Mouse (Mus musculus) liver, postnatal 0 days (tissue): Measurements from ENCODE around the gene Aspscr1. TPM values are rescaled to one million over a fixed set of nuclear protein-coding genes. Genes with fewer than 3 reads are reported as not detected.

ENCODE experiments used
- ATAC-seq: fragments of 200-750 bp; cut with Nextera tagmentation; 2 replicates; pipeline ENCODE4 v1.8.0; 2017; ENCODE audit warnings: mild to moderate bottlenecking, moderate library complexity
- DNase-seq: peaks from one replicate; pipeline ENCODE4 v3.0.0-alpha.2; 2016
- H3K27ac ChIP-seq: fragments of 300-500 bp; sonication (generic); 2 replicates; pipeline ENCODE4 v1.5.1; 2014; ENCODE audit warnings: antibody characterized with exemption, moderate library complexity, mild to moderate bottlenecking, low read depth
- H3K27me3 ChIP-seq: fragments of 300-500 bp; sonication (generic); 2 replicates; pipeline ENCODE4 v1.6.1; 2014; ENCODE audit warnings: low read length, control low read depth, mixed read lengths; ENCODE audit not compliant: insufficient read depth
- H3K36me3 ChIP-seq: fragments of 300-500 bp; sonication (generic); replicated peaks from 2 replicates; pipeline ENCODE4 v1.6.1; 2014; ENCODE audit warnings: mild to moderate bottlenecking, control low read depth, low read length, moderate library complexity, mixed read lengths; ENCODE audit not compliant: insufficient read depth
- H3K4me1 ChIP-seq: fragments of 300-500 bp; sonication (generic); 2 replicates; pipeline ENCODE4 v1.6.1; 2014; ENCODE audit warnings: antibody characterized with exemption, mild to moderate bottlenecking, control low read depth; ENCODE audit not compliant: insufficient read depth
- H3K4me2 ChIP-seq: fragments of 300-500 bp; sonication (generic); 2 replicates; pipeline ENCODE4 v1.6.1; 2014; ENCODE audit warnings: low read depth, mild to moderate bottlenecking, low read length, moderate library complexity, mixed read lengths
- H3K4me3 ChIP-seq: fragments of 300-500 bp; sonication (generic); 2 replicates; pipeline ENCODE4 v1.5.1; 2014; ENCODE audit warnings: low read depth, low read length
- H3K9ac ChIP-seq: fragments of 300-500 bp; sonication (generic); replicated peaks from 2 replicates; pipeline ENCODE4 v1.6.1; 2014; ENCODE audit warnings: mild to moderate bottlenecking, moderate library complexity
- H3K9me3 ChIP-seq: fragments of 300-500 bp; sonication (generic); 2 replicates; pipeline ENCODE4 v1.6.1; 2016; ENCODE audit warnings: mild to moderate bottlenecking, control low read depth, low read length, mixed read lengths
- CTCF ChIP-seq: sonication (generic); IDR thresholded peaks from 2 replicates; pipeline ENCODE4 v1.5.1; 2016; ENCODE audit warnings: antibody characterized with exemption, low read depth
- EP300 ChIP-seq: IDR thresholded peaks from 2 replicates; pipeline ENCODE4 v1.6.1; 2016; ENCODE audit warnings: antibody characterized with exemption, low read depth, mild to moderate bottlenecking
- WGBS: fragments of 180-500 bp; shearing (Covaris S2); extraction: QIAGEN DNeasy Blood & Tissue Kit; methylation state at CpG from one replicate; pipeline ENCODE4 v1.1.7; 2014; ENCODE audit not compliant: insufficient replicate concordance; 5-methylcytosine and 5-hydroxymethylcytosine counted together
- polyA plus RNA-seq: library from polyadenylated mRNA; unstranded; fragments of >200 nt; fragmentation: Nextera tagmentation; extraction: Ambion mirVana; gene quantifications from 2 replicates; pipeline ENCODE4 v1.2.1, GENCODE M21; 2015

Aspscr1 gene
- polyA plus RNA-seq, 1 experiment from 2014 or later: 56.8 TPM

GRCm38 (mm10) chr11:120676951-120677350, 4.2 kb downstream of the Aspscr1 start:
- Histone ChIP-seq H3K4me1 (peaks cover 37% of the 10 kb centered on the region), H3K4me3 (no peak overlapping the region), H3K4me2 (no peak overlapping the region), H3K36me3 (peaks cover 29% of the 10 kb centered on the region), H3K27ac (0 out of 2 replicates have a peak overlapping the region, but pooled peaks have one; percentile 55), H3K9me3 (no peaks in the 10 kb centered on the region), H3K9ac (no peak overlapping the region), H3K27me3 (no peaks in the 10 kb centered on the region)
- TF ChIP-seq EP300: no peak
- no peak for TF ChIP-seq CTCF
- no peak for DNase-seq
- WGBS: 79% methylated on average over 4 of the region's 4 CpGs
- ATAC-seq: no peak

GRCm38 (mm10) chr11:120679909-120680308, 7.1 kb downstream of the Aspscr1 start:
- DNase-seq (peak; percentile 52), ATAC-seq (peak; percentile 73)
- Histone ChIP-seq H3K4me3 (no peak overlapping the region), H3K27me3 (no peaks in the 10 kb centered on the region), H3K9me3 (no peaks in the 10 kb centered on the region), H3K4me2 (no peak overlapping the region), H3K4me1 (peaks cover 18% of the 10 kb centered on the region), H3K36me3 (peaks cover 31% of the 10 kb centered on the region), H3K27ac (0 out of 2 replicates have a peak overlapping the region, but pooled peaks have one; percentile 13), H3K9ac (no peak overlapping the region)
- TF ChIP-seq CTCF: peak; percentile 75
- TF ChIP-seq EP300: no peak
- WGBS: 65% methylated on average over 3 of the region's 3 CpGs

GRCm38 (mm10) chr11:120682683-120683082, 9.9 kb downstream of the Aspscr1 start:
- ATAC-seq (no peak), DNase-seq (no peak)
- TF ChIP-seq CTCF (no peak), EP300 (no peak)
- Histone ChIP-seq H3K9ac (no peak overlapping the region), H3K36me3 (peaks cover 37% of the 10 kb centered on the region), H3K4me1 (peaks cover 11% of the 10 kb centered on the region; the same call in 1 of the 2 replicates), H3K4me3 (no peak overlapping the region), H3K4me2 (no peak overlapping the region), H3K27ac (no peak overlapping the region), H3K9me3 (no peaks in the 10 kb centered on the region), H3K27me3 (no peaks in the 10 kb centered on the region)
- 87% methylated on average over 5 of the region's 5 CpGs for WGBS

- Histone ChIP-seq H3K9ac (no peak overlapping the region), H3K4me3 (no peak overlapping the region), H3K4me2 (no peak overlapping the region), H3K4me1 (peaks cover 11% of the 10 kb centered on the region; the same call in 1 of the 2 replicates), H3K36me3 (peaks cover 37% of the 10 kb centered on the region), H3K27me3 (no peaks in the 10 kb centered on the region), H3K9me3 (no peaks in the 10 kb centered on the region), H3K27ac (no peak overlapping the region)
- 75% methylated on average over 3 of the region's 3 CpGs for WGBS
- ATAC-seq (no peak), DNase-seq (no peak)
- TF ChIP-seq EP300 (no peak), CTCF (no peak)
These were observed 10.8 kb downstream of the Aspscr1 start for GRCm38 (mm10) chr11:120683536-120683935.

- TF ChIP-seq CTCF (no peak), EP300 (no peak)
These were observed 11.3 kb downstream of the Aspscr1 start for GRCm38 (mm10) chr11:120684086-120684485.

GRCm38 (mm10) chr11:120684660-120685059, 11.9 kb downstream of the Aspscr1 start:
- no peaks in the 10 kb centered on the region for H3K27me3 ChIP-seq
- peaks cover 11% of the 10 kb centered on the region; the same call in 1 of the 2 replicates for H3K4me1 ChIP-seq
- WGBS: 82% methylated on average over 2 of the region's 2 CpGs
- no peaks in the 10 kb centered on the region for H3K9me3 ChIP-seq
- H3K36me3 ChIP-seq: peaks cover 44% of the 10 kb centered on the region
- H3K27ac ChIP-seq: no peak overlapping the region
- H3K4me3 ChIP-seq: no peak overlapping the region
- H3K9ac ChIP-seq: no peak overlapping the region
- no peak overlapping the region for H3K4me2 ChIP-seq
- TF ChIP-seq EP300 (no peak), CTCF (no peak)
- ATAC-seq (no peak), DNase-seq (no peak)

More at GRCm38 (mm10) chr11:120684086-120684485, 11.3 kb downstream of the Aspscr1 start:
- Histone ChIP-seq H3K27ac (no peak overlapping the region), H3K4me3 (no peak overlapping the region), H3K9ac (no peak overlapping the region), H3K27me3 (no peaks in the 10 kb centered on the region), H3K9me3 (no peaks in the 10 kb centered on the region), H3K4me1 (peaks cover 11% of the 10 kb centered on the region; the same call in 1 of the 2 replicates), H3K36me3 (peaks cover 40% of the 10 kb centered on the region), H3K4me2 (no peak overlapping the region)
- ATAC-seq (no peak), DNase-seq (no peak)
- 75% methylated on average over 2 of the region's 2 CpGs for WGBS
